Mouse (Mus musculus) adrenal gland (tissue): ENCODE measurements around the gene Usp10.

Source experiments
- intact Hi-C: fragments of 180-260 bp; cut with DNase I; formaldehyde crosslinking; loops from one replicate; pipeline ENCODE4 v1.15.1; 2025
- long read RNA-seq, 2 experiments: library from polyadenylated mRNA; unstranded; transcript quantifications; one replicate each; pipeline ENCODE4 v2.0.0; 2020; ENCODE audit warnings: borderline replicate concordance in 1 of 2; ENCODE audit not compliant: insufficient replicate concordance in 1 of 2

The Usp10 gene
- long read RNA-seq, experiment 1, transcript Usp10-210 (14 exons, 3,726 nt), result major isoform, 17 of 44 reads
- long read RNA-seq, experiment 1, transcript Usp10-202 (14 exons, 3,274 nt), result major isoform, 17 of 44 reads
- long read RNA-seq, experiment 1, partial matches to known transcripts, result 8 of 44 reads
- long read RNA-seq, experiment 1, other reads (novel, unspliced or antisense), result 2 of 44 reads
- long read RNA-seq, experiment 2, transcript Usp10-202 (14 exons, 3,274 nt), result minor isoform, 21 of 85 reads
- long read RNA-seq, experiment 2, transcript Usp10-210 (14 exons, 3,726 nt), result major isoform, 37 of 85 reads
- long read RNA-seq, experiment 2, partial matches to known transcripts, result 20 of 85 reads
- long read RNA-seq, experiment 2, other reads (novel, unspliced or antisense), result 7 of 85 reads

DNA sequence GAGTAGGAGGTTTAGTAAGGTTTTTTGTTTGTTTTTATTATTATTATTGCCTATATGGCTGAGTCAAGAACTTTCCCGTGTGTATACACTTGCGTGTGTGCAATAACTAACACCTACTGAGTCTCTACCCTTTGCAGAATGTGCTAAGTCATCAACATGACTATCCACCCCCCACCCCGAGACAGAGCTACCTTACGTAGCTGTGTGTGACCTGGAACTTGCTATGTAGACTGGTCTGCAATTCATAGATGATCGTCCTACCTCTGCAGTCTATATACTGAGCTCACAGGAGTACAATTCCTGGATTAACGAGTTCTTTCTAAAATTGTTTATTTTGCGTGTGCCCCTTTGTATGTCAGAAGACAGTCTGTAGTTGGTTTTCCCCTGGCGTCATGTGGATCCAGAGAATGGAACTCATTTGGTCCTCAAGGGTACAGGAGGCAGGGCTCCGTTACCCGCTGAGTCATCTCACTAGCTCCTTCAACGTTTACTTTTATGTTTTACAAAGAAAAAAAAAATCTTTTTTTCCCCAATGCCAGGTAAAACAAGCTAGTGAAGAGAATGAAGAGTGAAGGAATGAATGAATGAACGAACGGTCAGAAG is at the start of gene Usp10:
Gene Usp10 (plus strand): TSS at position 417 of the 603 bp plus-strand sequence.
- intact Hi-C loops, result no loop called here

DNA sequence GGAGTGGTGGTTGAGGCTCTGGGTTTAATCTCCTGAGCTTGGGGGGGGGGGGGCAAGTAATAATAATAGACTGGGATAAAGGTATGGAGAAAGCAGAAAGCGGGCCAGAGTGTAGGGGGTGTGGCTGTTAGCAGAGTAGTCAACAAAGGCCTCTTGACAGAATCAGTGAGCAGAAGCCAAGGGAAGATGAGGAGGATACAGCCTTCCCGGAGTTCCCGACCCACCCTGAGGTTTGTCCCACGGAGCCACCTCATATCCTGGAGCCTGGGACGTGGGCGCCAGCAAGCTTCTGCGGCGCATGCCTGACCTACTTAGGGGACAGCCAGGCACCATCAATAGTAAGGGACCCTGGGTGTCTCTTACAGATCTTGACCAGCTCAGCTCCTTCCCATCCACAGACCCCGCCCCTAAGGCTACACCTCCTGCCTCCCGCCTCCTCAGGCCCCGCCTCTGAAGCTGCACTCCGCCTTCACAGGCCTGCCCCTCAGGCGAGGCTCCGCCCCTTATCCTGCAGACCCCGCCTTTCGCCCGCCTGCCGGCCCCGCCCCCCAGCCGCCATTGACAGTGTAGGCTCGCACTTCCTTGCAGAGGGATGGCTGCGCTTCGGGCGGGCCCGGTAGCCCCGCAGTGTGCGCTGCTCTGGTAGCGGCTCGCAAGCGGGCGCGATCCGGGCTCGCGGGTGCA is 48.3 kb upstream of the Usp10 start, which contains the start of gene Klhl36:
Gene Klhl36 (plus strand): TSS at position 561 of the 684 bp plus-strand sequence.
- intact Hi-C loops, result no loop called here

DNA sequence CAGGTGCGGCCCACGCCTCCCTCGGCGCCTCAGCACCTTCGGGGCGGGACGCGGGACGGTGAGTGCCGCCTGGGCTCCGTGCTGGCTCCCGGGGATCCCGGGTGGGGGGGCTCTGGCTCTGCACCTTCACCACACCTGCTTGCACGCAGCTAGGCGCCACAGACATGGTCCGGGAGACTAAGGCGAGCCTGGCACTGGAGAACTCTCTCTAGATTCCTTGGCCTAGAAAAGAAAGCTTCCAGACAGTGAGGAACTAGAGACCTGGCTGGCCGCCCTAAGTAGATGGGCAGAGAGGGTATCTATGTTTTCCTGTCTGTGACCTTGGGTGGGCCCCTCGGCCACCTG is 47.8 kb upstream of the Usp10 start:
- intact Hi-C loops, result no loop called here

DNA sequence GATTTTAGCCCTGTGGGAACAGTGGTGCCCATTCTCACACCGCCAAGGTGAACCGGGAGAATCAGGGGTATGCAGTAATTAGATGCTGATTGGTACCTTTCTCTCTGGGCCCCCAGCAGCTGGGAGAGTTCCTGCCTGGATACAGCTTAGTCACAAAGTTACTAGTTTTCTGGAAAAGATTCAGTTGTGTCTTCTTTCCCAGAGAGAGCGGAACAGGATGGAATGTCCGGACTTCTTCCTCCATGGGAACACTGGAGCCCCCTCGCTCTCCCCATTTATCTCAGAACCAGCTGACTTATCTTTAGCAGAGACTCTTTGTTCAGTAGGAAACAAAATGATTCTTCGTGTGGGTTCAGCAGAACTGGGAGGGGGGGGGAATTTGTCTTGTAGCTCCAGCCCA is 47.4 kb upstream of the Usp10 start:
- intact Hi-C loops, result no loop called here

DNA sequence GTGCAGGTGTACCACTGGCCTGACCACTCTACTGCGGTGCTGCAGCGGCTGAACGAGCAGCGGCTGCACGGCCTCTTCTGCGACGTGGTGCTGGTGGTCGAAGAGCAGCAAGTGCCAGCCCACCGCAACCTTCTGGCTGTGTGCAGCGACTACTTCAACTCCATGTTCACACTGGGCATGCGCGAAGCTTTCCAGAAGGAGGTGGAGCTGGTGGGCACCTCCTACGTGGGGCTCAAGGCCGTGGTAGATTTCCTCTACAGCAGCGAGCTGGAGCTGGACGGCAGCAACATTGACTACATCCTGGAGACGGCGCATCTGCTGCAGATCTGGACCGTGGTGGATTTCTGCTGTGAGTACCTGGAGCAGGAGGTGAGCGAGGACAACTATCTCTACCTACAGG is 40.5 kb upstream of the Usp10 start:
- intact Hi-C loops, result no loop called here

DNA sequence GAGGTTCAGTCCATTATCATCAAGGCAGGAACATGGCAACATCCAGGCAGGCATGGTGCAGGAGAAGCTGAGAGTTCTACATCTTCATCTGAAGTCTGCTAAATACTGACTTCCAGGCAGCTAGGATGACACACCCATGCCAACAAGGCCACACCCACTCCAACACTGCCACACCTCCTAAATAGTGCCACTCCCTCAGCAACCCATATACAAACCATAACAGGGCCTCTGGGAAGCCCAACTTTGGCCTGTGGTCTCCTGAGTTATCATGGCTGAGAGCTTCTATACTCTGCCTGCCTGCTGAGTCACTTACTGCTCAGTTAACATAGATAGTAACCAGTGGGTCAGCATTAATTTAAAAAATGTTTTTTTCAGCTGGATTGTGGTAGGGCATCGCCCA is 37.0 kb upstream of the Usp10 start:
- intact Hi-C loops, result no loop called here

DNA sequence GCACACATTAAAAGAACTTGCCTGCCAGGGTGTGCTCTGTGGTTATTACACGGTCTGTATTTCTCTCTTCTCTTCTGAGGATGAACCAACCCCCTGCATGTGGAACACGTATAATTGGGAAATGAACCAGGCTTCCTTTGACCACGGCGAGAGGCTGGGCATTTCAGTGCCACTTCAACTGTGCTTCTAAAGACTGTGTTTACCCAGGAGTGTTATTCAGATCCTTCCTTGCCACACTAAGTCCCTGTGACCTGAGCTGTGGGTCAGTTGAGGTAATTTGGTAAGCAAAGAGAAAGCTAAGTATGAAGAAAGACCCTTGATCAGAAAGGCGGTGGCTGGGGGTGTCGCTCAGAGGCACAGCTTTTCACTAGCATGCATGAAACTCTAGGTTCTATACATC is 28.9 kb upstream of the Usp10 start:
- intact Hi-C loops, result no loop called here

DNA sequence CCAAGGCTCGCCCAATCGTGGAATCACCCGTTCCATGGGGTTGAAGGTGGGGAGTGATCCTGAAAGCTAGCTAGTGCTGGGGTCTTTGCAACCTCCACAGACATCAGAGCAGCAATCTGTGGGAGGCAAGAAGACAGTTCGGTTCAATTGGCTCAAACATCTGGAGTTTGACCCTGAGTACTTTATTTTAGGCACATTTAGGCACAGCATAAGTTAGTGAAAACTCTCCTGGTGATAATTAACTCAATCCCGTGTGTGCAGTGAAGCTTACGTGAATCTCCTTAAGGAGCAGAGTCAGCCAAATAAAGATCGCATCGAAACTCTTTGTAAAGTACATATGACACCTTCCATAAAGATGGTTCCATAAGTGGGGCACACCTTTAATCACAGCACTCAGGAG is 28.2 kb upstream of the Usp10 start:
- intact Hi-C loops, result no loop called here

DNA sequence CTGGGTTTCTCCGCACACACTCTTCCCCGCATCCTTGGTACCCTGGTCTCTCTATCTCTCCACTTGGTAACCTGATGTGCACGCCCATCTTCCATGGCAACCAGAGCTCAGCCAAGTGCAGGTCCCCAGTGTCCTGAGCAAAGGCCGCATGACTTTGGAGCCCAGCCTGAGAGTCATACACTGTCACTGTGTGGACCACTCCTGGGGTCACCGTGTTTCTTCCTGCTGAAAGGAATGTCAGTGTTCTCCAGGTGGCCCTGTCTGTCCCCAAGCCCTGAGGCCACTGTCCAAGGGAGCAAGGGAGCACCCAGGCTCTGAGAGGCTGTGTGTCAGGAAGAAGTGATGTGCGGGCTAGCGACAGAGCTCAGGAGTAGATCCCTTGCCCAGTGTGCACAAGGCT is 26.9 kb upstream of the Usp10 start:
- intact Hi-C loops, result no loop called here

DNA sequence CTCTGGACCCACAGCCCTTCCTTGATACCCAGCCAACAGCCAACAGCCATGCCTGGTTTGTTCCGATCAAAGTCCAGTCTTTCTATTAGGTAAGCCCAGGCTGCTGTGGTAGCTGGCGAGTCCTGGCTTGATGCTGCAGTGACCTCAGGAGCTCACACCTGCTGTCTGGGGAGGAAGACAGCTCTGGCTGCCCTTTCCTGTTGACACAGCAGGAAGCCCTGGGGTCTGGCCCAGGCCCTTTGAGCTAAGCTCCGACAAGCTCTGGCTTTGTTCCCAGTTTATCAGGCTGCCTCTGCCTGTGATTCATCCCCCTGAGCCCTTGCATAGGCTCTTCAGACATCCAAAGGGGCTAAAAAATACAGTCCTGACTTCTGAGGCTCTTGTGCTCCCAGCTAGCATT is 24.5 kb upstream of the Usp10 start:
- intact Hi-C loops, result loop anchor here (5.0 kb wide), 2 partner anchors 42 to 103 kb away; no protein-coding TSS in a partner anchor

DNA sequence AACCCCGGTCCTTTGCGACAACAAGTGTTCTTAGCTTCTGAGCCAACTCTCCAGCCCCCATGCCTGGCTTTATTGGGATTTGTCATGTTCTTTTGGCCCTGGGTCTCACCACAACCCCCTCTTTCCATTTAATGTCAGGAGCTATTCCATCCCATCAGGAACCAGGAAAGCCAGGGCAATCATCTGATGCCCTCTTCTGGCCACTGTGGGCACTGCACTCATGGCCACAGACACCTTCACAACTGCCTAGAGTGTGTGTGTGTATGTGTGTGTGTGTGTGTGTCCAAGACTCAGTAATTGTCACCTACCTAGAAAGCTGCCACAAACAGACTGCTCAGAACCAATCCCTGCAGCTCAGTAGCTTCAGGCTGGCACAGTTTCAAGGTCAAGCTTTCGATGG is 23.0 kb upstream of the Usp10 start:
- intact Hi-C loops, result loop anchor here (5.0 kb wide), 2 partner anchors 40 to 105 kb away; no protein-coding TSS in a partner anchor

DNA sequence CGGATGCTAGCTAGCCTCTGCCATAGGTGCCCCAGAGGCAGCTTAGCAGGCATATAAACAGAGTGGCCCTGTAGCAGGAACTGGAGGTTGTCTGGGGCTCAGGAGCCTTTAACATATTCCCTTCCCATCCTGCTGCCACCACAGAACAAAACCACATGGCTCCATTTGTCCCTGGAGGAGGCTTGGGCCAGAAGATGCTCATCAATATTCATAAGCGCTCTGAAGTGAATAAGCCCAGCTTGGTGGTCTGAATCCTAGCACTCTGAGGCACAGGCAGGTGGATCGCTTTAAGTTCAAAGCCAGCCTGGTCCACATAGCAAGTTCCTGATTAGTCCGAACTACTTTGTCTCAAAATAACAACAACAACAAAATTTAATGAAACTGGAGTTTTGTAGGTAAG is 22.1 kb upstream of the Usp10 start:
- intact Hi-C loops, result loop anchor here (5.0 kb wide), 2 partner anchors 39 to 106 kb away; no protein-coding TSS in a partner anchor

DNA sequence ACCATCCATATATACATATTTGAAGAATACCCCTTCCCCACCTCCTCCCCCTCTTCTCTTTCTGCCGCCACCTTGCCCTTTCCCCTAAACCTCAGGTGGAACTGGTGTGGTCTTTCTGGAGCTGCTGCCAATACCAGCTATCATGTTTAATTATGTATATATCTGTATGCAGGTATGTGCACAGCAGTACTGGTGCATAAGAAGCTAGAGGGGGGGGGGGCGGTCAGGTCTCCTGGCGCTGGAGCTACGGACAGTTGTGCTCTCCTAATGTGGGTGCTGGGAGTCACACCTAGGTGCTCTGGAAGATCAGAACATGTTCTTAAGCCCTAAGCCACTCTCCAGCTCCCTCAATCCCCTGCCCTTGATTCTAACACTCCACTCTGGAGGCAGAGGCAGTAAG is 13.1 kb upstream of the Usp10 start:
- intact Hi-C loops, result no loop called here

DNA sequence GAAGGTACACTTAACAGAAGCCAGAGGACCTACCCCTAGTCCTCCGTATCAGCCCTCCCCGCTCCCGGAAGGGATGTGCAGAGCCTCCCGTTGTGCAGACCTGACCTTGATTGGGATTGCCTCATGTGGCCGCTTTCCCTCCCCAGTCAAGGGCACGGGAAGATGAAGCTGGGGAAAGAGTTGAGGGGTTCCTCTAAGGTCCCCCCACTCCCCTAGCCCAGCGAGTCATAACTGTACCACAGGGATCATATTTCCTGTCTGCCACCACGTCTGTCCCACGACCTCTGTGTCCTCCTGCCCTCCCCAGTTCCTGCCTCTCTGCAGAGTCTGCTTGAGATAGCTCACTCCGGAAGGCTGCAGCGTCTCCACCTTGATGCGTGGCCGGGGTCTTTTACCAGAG is 12.2 kb upstream of the Usp10 start:
- intact Hi-C loops, result no loop called here

DNA sequence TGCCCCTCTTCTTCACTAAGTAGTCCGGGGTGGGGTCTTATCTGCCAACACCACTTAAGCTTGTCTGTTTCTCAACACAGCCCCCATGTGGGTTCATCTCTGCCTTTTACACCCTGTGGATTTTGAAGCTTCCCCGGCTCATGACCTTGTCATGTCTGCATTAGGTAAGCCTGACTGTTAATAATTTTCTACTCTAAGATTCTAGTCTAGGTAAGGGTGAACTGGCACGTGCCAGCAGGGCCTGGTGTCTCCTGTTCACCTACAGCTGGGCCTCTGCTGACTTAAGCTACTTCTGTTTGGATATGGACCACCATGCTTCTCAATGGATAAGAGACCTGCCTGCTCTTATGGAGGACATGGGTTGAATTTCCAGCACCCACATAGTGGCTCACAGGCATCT is 8.8 kb upstream of the Usp10 start:
- intact Hi-C loops, result no loop called here

DNA sequence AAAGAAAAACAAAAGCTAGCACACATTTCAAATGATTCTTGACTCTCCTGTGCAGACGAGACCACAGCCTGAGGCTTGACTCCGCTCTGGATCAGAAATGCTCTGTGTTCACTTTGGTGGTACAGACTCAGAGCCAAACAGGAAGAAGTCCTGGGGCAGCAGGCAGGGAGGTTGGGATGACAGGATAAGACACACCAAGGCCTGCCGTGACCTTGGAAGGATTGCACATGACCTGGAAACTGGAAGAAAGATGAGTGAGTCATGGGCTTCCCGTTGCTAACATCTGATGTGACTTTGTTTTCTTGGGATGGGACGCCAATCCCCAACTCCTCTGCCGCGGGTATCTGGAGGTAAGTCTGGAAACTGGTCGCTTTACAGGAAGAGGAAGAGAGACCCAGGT is 8.2 kb upstream of the Usp10 start:
- intact Hi-C loops, result no loop called here

DNA sequence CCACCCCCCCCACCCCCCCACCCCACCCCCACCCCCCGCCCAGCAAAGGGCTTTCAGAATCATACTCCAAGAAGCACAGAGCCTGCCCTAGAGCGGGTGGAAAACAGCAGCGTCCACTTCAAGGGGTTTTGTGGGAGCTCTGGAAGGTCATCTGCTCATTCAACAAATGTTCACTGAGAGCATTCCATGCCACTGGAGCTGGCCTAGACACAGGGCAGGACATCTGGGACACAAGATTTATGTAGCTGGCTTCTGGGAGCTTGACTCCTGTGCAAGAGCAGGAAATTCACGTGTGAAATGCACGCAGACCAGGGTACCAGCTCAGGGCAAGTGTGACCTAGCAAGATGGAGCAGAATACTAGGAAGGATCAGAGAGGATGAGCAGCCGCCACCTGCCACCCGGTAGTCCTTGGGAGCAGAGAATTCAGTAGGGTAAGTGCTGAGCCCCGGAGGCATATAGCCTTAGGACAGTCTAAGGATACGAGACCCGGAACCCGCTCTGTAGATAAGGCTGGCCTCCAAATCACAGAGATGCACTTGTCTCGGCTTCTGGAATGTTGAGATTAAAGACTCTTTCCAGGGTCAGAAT is 5.7 kb upstream of the Usp10 start:
- intact Hi-C loops, result no loop called here

DNA sequence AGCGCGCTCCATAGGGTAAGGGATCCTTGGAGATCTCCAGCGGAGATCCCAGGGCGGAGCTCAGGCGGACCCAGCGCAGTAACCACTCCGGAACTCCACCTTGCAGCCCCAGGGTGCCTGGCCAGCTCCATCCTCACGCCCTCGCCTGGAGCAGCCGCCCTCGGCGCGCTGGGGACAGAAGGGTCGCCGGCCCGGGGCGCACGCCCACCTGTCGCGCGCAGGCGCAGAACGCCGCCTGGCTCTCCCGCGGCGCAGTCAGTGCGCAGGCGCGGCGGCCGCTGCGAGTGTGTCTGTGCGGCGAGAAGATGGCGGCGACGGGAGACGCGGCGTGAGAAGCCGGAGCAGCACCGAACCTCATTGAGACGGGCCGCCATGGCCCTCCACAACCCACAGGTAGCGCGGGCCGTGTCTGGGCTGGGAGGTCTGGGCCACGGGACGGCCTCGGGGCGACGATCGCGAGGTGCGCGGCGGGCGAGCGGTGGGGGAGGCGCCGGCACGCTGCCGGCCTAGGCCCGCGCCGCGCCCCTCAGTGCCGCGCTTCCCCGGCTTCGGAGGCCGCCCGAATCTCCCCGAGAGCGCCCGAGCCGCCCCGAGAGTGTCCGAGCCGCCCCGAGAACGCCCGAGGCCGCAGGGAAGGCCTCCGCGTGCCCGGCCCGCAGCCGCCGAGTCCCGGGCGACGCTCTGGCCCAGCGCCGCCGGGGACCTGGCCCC is 542 bp downstream of the Usp10 start, which contains the start of gene Gm20388:
Gene Gm20388 (plus strand): TSS at position 295 of the 711 bp plus-strand sequence.
- intact Hi-C loops, result no loop called here

DNA sequence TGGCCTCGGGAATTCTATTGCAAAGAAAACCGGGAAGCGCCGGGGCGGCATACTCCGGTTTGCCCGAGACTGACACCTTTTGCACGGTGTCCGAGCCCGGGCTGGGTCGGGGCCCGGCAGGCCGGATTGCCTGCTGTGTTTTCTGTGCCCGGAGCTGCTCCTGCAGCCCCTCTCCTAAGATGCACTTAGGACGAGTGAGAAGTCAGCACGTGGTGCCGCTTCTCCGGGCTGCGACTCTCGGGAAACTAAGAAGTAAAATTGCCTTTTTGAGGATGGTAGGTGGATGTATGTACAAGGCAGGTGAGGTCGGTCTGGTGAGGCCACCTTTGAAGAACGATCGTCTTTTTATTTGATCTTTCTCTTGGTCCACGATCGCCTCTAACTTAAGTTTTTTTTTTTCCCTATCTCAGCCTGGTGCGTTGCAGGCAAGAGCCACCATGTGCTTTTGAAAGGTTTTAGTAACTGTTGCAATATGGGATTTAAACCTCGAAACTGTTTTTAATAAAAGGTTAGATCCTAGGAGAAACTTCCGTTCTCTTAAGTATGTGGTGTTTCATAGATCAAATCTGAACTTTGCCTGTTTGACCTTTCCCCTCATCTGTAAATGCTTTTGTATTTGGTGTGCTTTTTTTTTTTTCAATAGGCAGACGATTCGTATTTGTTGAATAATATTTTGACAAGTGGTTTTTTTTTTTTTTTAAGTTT is 1.2 kb downstream of the Usp10 start:
- intact Hi-C loops, result no loop called here

DNA sequence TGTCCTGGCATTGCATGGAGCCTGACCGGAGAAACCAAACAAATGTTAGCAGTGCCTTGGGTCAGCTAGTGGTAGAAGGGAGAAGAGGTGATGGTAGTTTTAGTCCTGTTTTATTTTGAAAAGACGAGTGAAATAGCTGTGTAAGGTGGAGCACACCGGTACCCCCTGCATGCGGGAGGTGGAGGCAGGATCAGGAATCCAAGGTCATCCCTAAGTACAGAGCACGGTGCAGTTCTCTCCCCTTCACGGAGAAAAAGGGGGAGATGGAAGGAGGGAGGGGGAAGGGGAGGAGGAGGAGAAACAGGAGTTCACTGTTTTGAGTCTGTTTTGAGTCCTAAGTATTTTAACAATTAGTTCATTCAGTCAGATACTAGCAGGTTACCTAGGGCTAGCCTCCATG is 2.5 kb downstream of the Usp10 start:
- intact Hi-C loops, result no loop called here

DNA sequence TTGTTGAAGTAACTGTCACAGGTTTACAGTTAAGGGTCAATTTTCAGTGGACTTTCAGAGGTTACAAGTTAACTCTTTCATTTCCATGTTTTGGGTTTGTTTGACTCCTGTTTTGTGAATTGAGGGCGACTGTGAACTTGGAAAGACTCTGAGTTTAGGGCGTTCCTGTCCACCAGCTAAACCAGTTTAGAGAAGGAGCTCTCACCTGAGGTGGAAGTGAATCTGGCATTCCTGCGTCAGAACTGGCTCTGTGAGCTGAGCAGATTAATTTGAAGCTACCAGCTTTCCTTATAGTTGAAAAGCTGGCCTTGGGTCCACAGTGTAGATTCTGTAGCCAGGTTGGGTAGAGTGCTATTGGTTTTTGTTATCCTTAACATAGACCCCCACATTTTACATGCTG is 3.0 kb downstream of the Usp10 start:
- intact Hi-C loops, result no loop called here
